Mouse (Mus musculus) thymus, postnatal 36 days (tissue): ENCODE data around the gene Polr1d.

Experiments
- DNase-seq, 2 experiments: peaks; one replicate each; pipeline ENCODE4 v3.0.0; 2022; ENCODE audit warnings: mixed read lengths in 2 of 2

Gene Polr1d

GRCm38 (mm10) chr5:147076799-147077165 lies at the start of gene Polr1d:
Gene Polr1d (plus strand): TSS chr5:147077050.
- no peak for DNase-seq

GRCm38 (mm10) chr5:147031281-147031680 lies 45.6 kb upstream of the Polr1d start:
- no peak for DNase-seq

GRCm38 (mm10) chr5:147033155-147033554 lies 43.7 kb upstream of the Polr1d start:
- DNase-seq: no peak

- DNase-seq: no peak
Observed at GRCm38 (mm10) chr5:147034283-147034682, 42.6 kb upstream of the Polr1d start.

GRCm38 (mm10) chr5:147035301-147035700 lies 41.5 kb upstream of the Polr1d start:
- DNase-seq: no peak

- no peak for DNase-seq
Observed at GRCm38 (mm10) chr5:147036028-147036427, 40.8 kb upstream of the Polr1d start.

GRCm38 (mm10) chr5:147036661-147037060 lies 40.2 kb upstream of the Polr1d start:
- DNase-seq: no peak

GRCm38 (mm10) chr5:147037601-147038000 lies 39.2 kb upstream of the Polr1d start:
- DNase-seq: no peak

GRCm38 (mm10) chr5:147039394-147039793 lies 37.5 kb upstream of the Polr1d start:
- DNase-seq: no peak

- no peak for DNase-seq
Observed at GRCm38 (mm10) chr5:147041965-147042937, 34.6 kb upstream of the Polr1d start.

GRCm38 (mm10) chr5:147043240-147043844 lies 33.5 kb upstream of the Polr1d start:
- no peak for DNase-seq

- DNase-seq: no peak
Observed at GRCm38 (mm10) chr5:147045311-147045710, 31.5 kb upstream of the Polr1d start.

- no peak for DNase-seq
Observed at GRCm38 (mm10) chr5:147045929-147046328, 30.9 kb upstream of the Polr1d start.

- no peak for DNase-seq
Observed at GRCm38 (mm10) chr5:147049544-147050209, 27.2 kb upstream of the Polr1d start.

GRCm38 (mm10) chr5:147050816-147051499 lies 25.9 kb upstream of the Polr1d start:
- DNase-seq: no peak

- DNase-seq: no peak
Observed at GRCm38 (mm10) chr5:147051500-147052308, 25.1 kb upstream of the Polr1d start.

GRCm38 (mm10) chr5:147052309-147052558 lies 24.6 kb upstream of the Polr1d start:
- no peak for DNase-seq

GRCm38 (mm10) chr5:147053071-147053470 lies 23.8 kb upstream of the Polr1d start:
- no peak for DNase-seq

GRCm38 (mm10) chr5:147053481-147053880 lies 23.4 kb upstream of the Polr1d start:
- no peak for DNase-seq

GRCm38 (mm10) chr5:147054328-147054727 lies 22.5 kb upstream of the Polr1d start:
- DNase-seq: no peak

GRCm38 (mm10) chr5:147054747-147055270 lies 22.0 kb upstream of the Polr1d start:
- no peak for DNase-seq
